Mouse (Mus musculus) limb, embryonic 14.5 days (tissue): ENCODE data around the gene Pced1b. TPM values are rescaled to one million over a fixed set of nuclear protein-coding genes. Genes with fewer than 3 reads are reported as not detected.
"Not testable (repeated sequence)": the region's sequence is repeated elsewhere in the genome, so short reads cannot be mapped to it uniquely, and the experiment has no call there.

Source experiments
- ATAC-seq: fragments of 200-750 bp; cut with Nextera tagmentation; 2 replicates; pipeline ENCODE4 v1.8.0; 2017; ENCODE audit warnings: low read depth, moderate number of reproducible peaks, moderate TSS enrichment; ENCODE audit not compliant: low FRiP score
- DNase-seq: peaks from one replicate; pipeline ENCODE4 v3.0.0-alpha.2; 2015; ENCODE audit warnings: low spot score
- H3K27ac ChIP-seq: fragments of 300-500 bp; sonication (generic); replicated peaks from 2 replicates; pipeline ENCODE4 v1.5.1; 2014; ENCODE audit warnings: low read depth, mild to moderate bottlenecking, low read length, moderate library complexity, mixed read lengths
- H3K27me3 ChIP-seq: fragments of 300-500 bp; sonication (generic); 2 replicates; pipeline ENCODE4 v1.6.1; 2014; ENCODE audit warnings: low read length, mixed read lengths; ENCODE audit not compliant: control insufficient read depth, insufficient read depth
- H3K36me3 ChIP-seq: fragments of 300-500 bp; sonication (generic); 2 replicates; pipeline ENCODE4 v1.6.1; 2014; ENCODE audit warnings: mild to moderate bottlenecking, low read length, moderate library complexity, mixed read lengths; ENCODE audit not compliant: control insufficient read depth, insufficient read depth
- H3K4me1 ChIP-seq: fragments of 300-500 bp; sonication (generic); 2 replicates; pipeline ENCODE4 v1.6.1; 2014; ENCODE audit warnings: antibody characterized with exemption, low read length, mixed read lengths; ENCODE audit not compliant: control insufficient read depth, insufficient read depth
- H3K4me2 ChIP-seq: fragments of 300-500 bp; sonication (generic); replicated peaks from 2 replicates; pipeline ENCODE4 v1.6.1; 2014; ENCODE audit warnings: low read depth, mild to moderate bottlenecking, low read length, moderate library complexity; ENCODE audit not compliant: severe bottlenecking
- H3K4me3 ChIP-seq: fragments of 300-500 bp; sonication (generic); replicated peaks from 2 replicates; pipeline ENCODE4 v1.5.1; 2014; ENCODE audit warnings: low read length
- H3K9ac ChIP-seq: fragments of 300-500 bp; sonication (generic); 2 replicates; pipeline ENCODE4 v1.6.1; 2014; ENCODE audit warnings: mild to moderate bottlenecking, low read depth, low read length, moderate library complexity; ENCODE audit not compliant: severe bottlenecking
- H3K9me3 ChIP-seq: fragments of 300-500 bp; sonication (generic); 2 replicates; pipeline ENCODE4 v1.6.1; 2016; ENCODE audit warnings: low read length; ENCODE audit not compliant: control insufficient read depth
- POLR2A ChIP-seq: fragments of 200-500 bp; IDR thresholded peaks from 2 replicates; pipeline ENCODE4 v1.8.0; 2012; ENCODE audit warnings: inconsistent platforms, mild to moderate bottlenecking, moderate library complexity, borderline replicate concordance; ENCODE audit not compliant: insufficient read depth, insufficient read length; ENCODE audit errors: extremely low read depth
- WGBS: fragments of 180-500 bp; shearing (Covaris S2); extraction: QIAGEN DNeasy Blood & Tissue Kit; methylation state at CpG from one replicate; pipeline ENCODE4 v1.1.7; 2014; 5-methylcytosine and 5-hydroxymethylcytosine counted together
- polyA plus RNA-seq, 2 experiments: library from polyadenylated mRNA; depleted of rRNA in 1 of 2; stranded (reverse) in 1 of 2; unstranded in 1 of 2; fragments of >200 nt; fragmentation: Nextera tagmentation in 1 of 2; extraction: Ambion mirVana in 1 of 2; gene quantifications; 2 replicates each; pipeline versions ENCODE4 v1.2.1 to v1.2.3; 2012 to 2014

Gene Pced1b
- polyA plus RNA-seq, 2 experiments = 3.8 to 7.9 TPM

GRCm38 (mm10) chr15:97355676-97356303 lies 108.9 kb downstream of the Pced1b start:
- ATAC-seq = no peak
- Histone ChIP-seq H3K27ac (no peak overlapping the region), H3K36me3 (no peaks in the 10 kb centered on the region), H3K4me2 (no peak overlapping the region), H3K4me3 (no peak overlapping the region), H3K27me3 (no peaks in the 10 kb centered on the region), H3K9me3 (no peaks in the 10 kb centered on the region), H3K4me1 (0 out of 2 replicates have a peak, but pooled peaks cover 3% of the 10 kb centered on the region), H3K9ac (no peak overlapping the region)
- TF ChIP-seq POLR2A = no peak
- DNase-seq = no peak
- WGBS = 82% methylated on average over 9 of the region's 9 CpGs

GRCm38 (mm10) chr15:97357016-97357415 lies 110.1 kb downstream of the Pced1b start:
- no peak overlapping the region for H3K4me3 ChIP-seq
- no peak for TF ChIP-seq POLR2A
- no peaks in the 10 kb centered on the region for H3K36me3 ChIP-seq
- no peak overlapping the region for H3K4me2 ChIP-seq
- no peaks in the 10 kb centered on the region for H3K9me3 ChIP-seq
- no peaks in the 10 kb centered on the region for H3K27me3 ChIP-seq
- H3K27ac ChIP-seq = no peak overlapping the region
- no peak overlapping the region for H3K9ac ChIP-seq
- WGBS = 94% methylated on average over 1 of the region's 1 CpGs
- ATAC-seq = no peak
- no peak for DNase-seq
- no peaks in the 10 kb centered on the region for H3K4me1 ChIP-seq

GRCm38 (mm10) chr15:97360842-97361770 lies 114.2 kb downstream of the Pced1b start:
- no peaks in the 10 kb centered on the region for H3K4me1 ChIP-seq
- no peak for TF ChIP-seq POLR2A
- no peak overlapping the region for H3K27ac ChIP-seq
- DNase-seq = no peak
- no peak overlapping the region for H3K9ac ChIP-seq
- H3K4me3 ChIP-seq = no peak overlapping the region
- H3K9me3 ChIP-seq = no peaks in the 10 kb centered on the region
- no peaks in the 10 kb centered on the region for H3K36me3 ChIP-seq
- WGBS = 81% methylated on average over 23 of the region's 23 CpGs
- no peaks in the 10 kb centered on the region for H3K27me3 ChIP-seq
- no peak overlapping the region for H3K4me2 ChIP-seq
- ATAC-seq = no peak

GRCm38 (mm10) chr15:97361771-97362171 lies 114.9 kb downstream of the Pced1b start:
- Histone ChIP-seq H3K9ac (no peak overlapping the region), H3K4me2 (no peak overlapping the region), H3K9me3 (no peaks in the 10 kb centered on the region), H3K36me3 (no peaks in the 10 kb centered on the region), H3K4me3 (no peak overlapping the region), H3K4me1 (no peaks in the 10 kb centered on the region), H3K27ac (no peak overlapping the region), H3K27me3 (no peaks in the 10 kb centered on the region)
- no peak for DNase-seq
- no peak for ATAC-seq
- 61% methylated on average over 8 of the region's 8 CpGs for WGBS
- no peak for TF ChIP-seq POLR2A

- not testable (repeated sequence) for H3K4me3 ChIP-seq, DNase-seq, H3K9me3 ChIP-seq, H3K9ac ChIP-seq, H3K36me3 ChIP-seq, H3K27ac ChIP-seq, ATAC-seq, H3K4me1 ChIP-seq, H3K27me3 ChIP-seq, H3K4me2 ChIP-seq
- 88% methylated on average over 3 of the region's 3 CpGs for WGBS
These were observed 117.4 kb downstream of the Pced1b start for GRCm38 (mm10) chr15:97364271-97364670.
